Comparison of ENCODE assay signal across 20 mouse cellular contexts in genomic region chr17:94726750-94727149, GRCm38 (mm10).
"Had no signal": no experiment of that assay in that cellular context is flagged by ENCODE, and none has a peak within 500 bp of the region (broad histone marks: within the 10 kb centered on the region; RNA-seq: fewer than 3 reads in every experiment).

No protein-coding gene starts in this region.

- ATAC-seq: forebrain, embryonic 13.5 days; forebrain, embryonic 14.5 days; forebrain, embryonic 15.5 days; forebrain, embryonic 16.5 days; forebrain, postnatal 0 days had no signal

- DNase-seq: cerebellum, adult 8-10 months; cerebellum, adult 9-10 months; cerebellum, adult 9-11 months; cerebellum, postnatal 10 days; cerebellum, postnatal 14 days; cerebellum, postnatal 25 days; cerebellum, postnatal 36 days; embryo, embryonic 11 days; forebrain, postnatal 0 days; gastrocnemius, adult 2 months; gastrocnemius, postnatal 10 days; gastrocnemius, postnatal 14 days; gastrocnemius, postnatal 25 days; gastrocnemius, postnatal 36 days; heart, adult 11 months; heart, adult 2 months had no signal
